Mouse (Mus musculus) c-Kit-positive CD71-positive TER-119-negative erythroid progenitor cells, embryonic 14.5 days (primary cell): ENCODE data around the gene Blvrb.
A peak's percentile ranks its signal among the peaks of the same experiment; 100 is the strongest.
"Not testable (repeated sequence)": the region's sequence is repeated elsewhere in the genome, so short reads cannot be mapped to it uniquely, and the experiment has no call there.

Experiments used
- DNase-seq: peaks from one replicate; pipeline ENCODE4 v3.0.0-alpha.2; 2013; ENCODE audit warnings: low read depth

Gene Blvrb

GRCm38 (mm10) chr7:27483860-27484259, 36.1 kb downstream of the Blvrb start:
- DNase-seq, result no peak

DNA sequence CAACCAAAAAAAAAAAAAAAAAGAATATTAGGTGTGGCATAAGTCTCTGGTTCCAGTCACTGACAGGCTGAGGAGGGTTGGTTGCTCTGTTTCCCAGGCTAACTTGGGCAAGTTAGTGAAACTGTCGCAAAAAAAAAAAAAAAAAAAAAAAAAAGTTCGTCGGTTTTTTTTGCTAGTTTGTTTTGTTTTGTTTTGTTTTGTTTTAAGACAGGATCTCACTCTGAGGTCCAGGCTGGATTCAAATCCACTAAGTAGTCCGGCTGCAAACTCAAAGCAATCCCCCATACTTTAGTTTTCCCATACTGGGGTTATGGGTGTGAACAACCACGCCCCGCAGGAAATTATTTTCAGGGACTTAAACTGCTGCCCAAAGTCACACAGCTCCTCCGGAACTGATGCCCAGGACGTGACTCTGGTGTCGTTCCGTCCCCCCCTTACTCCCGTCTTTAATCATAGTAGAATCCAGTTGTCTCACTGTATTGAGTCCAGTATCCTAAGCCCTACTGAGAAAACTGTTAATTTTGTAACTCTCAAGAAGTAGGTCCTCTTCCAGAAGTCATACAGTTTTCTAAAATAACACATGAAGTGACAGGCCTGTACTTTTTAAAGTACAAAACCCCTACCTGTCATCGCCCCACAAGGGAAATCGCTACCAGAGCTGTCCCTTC, 38.5 kb downstream of the Blvrb start:
- DNase-seq, result no peak

- DNase-seq, result peak; percentile 99
Observed at GRCm38 (mm10) chr7:27486770-27487697, 39.3 kb downstream of the Blvrb start, which contains the start of gene Sertad1. Gene Sertad1 (plus strand): TSS chr7:27486910.

DNA sequence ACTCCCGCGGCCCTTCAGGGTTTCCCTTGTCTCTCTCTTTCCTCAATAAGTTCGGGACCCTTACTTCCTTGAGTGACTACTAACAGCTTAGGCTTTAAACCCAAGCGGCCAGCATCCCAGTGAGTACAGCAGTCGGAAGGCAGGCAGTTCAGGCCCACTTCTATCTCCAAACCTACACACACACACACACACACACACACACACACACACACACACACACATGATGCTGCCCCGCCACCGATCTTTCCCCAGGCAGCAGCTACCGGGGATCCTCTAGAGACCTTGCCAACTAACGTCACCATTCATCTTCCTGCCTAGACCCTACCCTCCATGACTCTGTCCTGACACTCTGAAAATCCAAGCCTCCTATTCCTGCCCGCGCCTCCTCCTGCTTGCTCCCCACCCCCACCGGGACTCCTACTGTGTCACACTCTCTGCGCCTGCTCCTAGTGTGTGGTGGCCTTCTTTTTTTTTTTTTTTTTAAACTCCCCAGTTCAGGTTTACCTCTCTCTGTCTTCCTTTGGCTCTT, 40.0 kb downstream of the Blvrb start:
- DNase-seq, result no peak

GRCm38 (mm10) chr7:27489270-27489869, 41.6 kb downstream of the Blvrb start:
- DNase-seq, result no peak

GRCm38 (mm10) chr7:27490227-27490542, 42.4 kb downstream of the Blvrb start:
- no peak for DNase-seq

DNA sequence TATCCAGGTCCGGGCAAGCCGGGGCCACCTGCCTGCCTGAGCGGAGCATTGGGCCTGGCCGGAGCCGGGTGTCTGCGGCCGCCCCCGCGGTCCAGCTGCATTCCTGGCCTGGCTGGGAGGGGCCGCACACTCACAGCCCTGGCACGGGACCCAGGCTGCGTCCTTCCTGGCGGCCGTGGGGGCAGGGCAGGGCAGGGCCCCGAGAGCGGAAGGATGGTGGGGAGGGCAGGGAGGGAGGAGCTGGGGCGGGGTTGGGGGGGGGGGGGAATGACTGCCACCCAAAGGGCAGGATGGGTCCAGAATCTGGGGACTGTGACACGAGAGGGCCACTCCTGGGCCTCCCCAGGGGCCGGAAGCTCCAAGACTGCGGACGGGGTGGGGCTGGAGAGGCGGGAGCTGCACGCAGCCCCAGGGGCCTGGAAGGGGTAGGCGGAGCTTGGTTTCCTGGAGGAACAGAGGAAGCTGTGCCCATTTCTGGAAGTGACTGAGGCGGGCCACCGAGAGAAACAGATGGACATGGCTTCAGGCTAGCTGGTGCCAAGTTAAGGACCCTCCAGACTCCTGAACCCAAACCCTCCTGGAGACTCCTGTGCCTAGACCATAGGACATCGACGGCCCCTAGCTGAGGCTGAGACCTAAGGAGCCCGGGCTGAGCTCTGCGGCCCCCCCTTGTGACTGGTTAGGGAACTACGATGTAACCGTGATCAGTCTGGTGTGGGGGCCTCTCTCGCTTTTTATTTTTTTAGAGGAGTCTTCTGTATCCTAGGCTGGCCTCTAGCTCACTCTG, 43.0 kb downstream of the Blvrb start:
- DNase-seq, result peak; percentile 89

DNA sequence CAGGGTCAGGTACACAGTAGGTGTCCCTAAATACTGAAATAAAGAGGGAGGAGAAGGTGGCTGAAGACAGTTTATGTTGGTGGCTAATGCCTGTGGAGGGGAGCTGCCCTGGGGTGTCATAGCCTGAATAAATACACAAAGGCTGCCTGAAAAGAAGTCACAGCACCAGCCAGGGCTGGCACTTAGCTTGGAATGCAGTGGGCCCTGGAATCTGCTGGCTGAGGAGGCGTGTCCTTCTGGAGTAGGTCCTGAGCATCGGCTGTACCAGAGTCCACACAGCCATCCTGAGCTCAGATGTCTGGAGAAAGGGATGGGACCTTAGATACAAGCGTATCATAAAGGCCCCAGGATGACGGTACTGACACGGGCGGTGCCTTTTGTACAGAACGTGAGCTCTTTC, 44.1 kb downstream of the Blvrb start:
- no peak for DNase-seq

GRCm38 (mm10) chr7:27493022-27493421, 45.2 kb downstream of the Blvrb start:
- no peak for DNase-seq

DNA sequence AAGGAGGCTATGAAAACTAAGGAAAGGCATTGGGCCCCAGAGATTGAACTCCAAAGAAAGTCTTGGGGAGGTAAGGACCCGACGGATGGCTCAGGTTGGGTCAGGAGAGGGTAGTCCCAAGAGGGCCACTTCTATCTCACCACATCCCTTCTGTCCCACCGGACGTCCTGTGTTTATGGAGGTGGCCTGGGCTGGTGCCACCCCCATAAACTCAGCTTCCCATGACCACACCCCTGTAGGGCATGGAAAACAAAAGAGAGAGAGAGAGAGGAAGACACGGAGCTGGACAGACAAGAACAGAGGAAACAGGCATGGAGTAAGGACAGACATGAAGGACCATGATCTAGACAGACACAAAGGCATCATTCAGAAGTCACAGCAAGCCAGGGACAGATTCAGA, 45.7 kb downstream of the Blvrb start:
- DNase-seq, result no peak

DNA sequence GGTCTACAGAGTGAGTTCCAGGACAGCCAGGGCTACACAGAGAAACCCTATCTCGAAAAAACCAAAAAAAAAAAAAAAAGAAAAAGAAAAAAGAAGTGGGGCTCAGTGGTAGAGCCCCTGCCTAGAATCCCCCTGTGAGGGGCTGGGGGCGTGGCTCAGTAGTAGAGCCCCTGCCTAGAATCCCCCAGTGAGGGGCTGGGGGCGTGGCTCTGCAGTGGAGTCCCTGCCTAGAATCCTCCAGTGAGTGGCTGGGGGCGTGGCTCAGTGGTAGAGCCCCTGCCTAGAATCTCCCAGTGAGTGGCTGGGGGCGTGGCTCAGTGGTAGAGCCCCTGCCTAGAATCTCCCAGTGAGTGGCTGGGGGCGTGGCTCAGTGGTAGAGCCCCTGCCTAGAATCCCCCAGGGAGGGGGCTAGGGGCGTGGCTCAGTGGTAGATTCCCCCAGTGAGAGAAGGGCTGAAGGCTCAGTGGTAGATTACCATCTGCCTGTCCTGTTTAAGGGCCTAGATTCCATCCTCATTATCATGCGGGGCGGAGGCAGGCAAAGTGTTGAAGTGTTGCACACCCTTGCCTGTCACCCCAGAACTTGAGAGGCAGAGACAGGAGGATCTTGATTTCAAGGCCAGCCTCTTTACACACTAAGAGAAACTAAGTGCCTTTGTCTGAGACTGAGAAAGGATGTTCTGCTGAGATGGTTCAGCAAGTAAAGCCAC, 47.0 kb downstream of the Blvrb start:
- not testable (repeated sequence) for DNase-seq

- DNase-seq, result no peak
Observed at GRCm38 (mm10) chr7:27499036-27499435, 51.3 kb downstream of the Blvrb start, which contains the start of gene Prx. Gene Prx (plus strand): TSS chr7:27499324.

- no peak for DNase-seq
Observed at GRCm38 (mm10) chr7:27501620-27502019, 53.8 kb downstream of the Blvrb start.

GRCm38 (mm10) chr7:27506765-27507370, 59.1 kb downstream of the Blvrb start:
- no peak for DNase-seq

DNA sequence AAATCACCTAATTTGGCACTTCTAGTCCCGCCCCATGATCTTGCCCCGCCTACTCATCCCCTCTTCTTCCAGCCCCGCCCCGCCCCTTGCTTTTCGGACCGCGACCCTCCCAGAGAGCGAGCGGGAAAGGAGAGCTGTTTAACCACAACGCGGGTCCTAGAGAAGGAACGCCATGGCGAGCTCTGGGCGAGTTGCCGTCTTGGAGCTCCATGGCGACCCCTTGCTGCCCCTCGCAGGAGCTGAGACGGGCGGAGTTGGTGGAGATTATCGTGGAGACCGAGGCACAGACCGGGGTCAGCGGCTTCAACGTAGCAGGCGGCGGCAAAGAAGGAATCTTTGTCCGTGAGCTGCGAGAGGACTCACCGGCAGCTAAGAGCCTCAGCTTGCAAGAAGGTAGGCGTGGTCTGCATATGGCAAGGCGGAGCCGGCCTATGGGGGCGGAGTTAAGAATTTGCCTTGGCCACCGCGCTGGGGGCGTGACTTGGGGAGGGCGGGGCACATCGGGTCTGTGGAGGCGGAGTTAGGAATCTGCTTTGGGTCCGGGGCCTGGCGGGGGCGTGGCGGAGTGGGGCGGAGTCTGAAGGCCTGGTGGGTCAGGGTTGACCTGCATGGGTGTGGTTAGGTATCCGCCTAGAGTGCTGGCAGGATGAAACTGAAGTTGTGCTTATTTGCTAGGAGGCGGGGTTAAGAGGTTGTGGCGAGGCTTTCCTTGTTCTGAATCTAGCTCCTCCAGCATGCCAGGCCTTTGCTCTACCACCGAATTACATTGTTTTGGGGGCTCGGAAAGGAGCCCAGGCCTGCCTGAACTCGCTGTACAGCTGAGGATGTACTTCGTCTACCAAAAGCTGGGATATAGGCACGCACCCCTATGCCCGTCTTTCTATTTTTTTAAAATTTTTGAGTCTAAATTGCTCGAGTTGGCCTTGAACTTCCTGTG, 60.2 kb downstream of the Blvrb start:
- peak; percentile 98 for DNase-seq

- peak; percentile 73 for DNase-seq
Observed at GRCm38 (mm10) chr7:27508648-27509005, 60.8 kb downstream of the Blvrb start.

DNA sequence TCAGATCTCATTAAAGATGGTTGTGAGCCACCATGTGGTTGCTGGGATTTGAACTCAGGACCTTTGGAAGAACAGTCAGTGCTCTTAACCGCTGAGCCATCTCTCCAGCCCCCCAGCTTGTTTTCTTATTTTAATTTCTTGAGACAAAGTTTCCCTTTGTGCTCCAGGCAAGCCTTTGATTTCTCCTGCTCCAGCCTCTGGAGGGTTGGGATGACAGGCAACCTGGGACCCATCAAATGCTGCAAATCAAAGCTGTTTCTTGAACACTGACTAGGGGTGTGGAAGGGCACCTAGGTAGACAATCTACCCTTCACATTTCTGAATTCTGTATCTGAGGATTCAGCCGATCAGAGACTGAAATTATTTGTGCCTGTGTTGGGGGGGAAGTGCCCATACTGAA, 63.0 kb downstream of the Blvrb start:
- DNase-seq, result no peak

DNA sequence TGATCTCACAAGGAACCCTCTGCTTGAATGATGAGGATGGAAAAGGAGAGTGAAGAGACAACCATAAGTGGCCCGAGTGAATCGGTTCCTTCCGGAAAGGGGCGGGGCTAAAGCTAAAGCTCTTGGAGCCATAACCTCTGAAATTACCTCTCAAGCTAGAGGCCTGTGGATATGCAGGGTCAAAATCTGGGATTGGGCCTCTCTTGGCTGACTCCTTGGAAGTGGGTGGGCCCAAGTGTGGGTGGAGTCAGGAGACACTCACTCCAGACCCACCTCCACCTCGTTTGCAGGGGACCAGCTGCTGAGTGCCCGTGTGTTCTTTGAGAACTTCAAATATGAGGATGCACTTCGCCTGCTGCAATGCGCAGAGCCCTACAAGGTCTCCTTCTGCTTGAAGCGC, 67.2 kb downstream of the Blvrb start:
- no peak for DNase-seq
